Mouse (Mus musculus) G1E (cell line): Measurements from ENCODE around the gene Rhoh.

Experiments
- CTCF ChIP-seq: IDR thresholded peaks from 2 replicates; pipeline ENCODE4 v1.5.1; 2012; ENCODE audit warnings: low read depth, low read length, inconsistent platforms, mixed read lengths
- GATA1 ChIP-seq: IDR thresholded peaks from 2 replicates; pipeline ENCODE4 v1.6.1; 2012; ENCODE audit warnings: borderline replicate concordance, low read length, inconsistent platforms, mixed read lengths
- GATA2 ChIP-seq: IDR thresholded peaks from 2 replicates; pipeline ENCODE4 v1.6.1; 2012; ENCODE audit warnings: low read depth, low read length, inconsistent platforms, borderline replicate concordance

DNA sequence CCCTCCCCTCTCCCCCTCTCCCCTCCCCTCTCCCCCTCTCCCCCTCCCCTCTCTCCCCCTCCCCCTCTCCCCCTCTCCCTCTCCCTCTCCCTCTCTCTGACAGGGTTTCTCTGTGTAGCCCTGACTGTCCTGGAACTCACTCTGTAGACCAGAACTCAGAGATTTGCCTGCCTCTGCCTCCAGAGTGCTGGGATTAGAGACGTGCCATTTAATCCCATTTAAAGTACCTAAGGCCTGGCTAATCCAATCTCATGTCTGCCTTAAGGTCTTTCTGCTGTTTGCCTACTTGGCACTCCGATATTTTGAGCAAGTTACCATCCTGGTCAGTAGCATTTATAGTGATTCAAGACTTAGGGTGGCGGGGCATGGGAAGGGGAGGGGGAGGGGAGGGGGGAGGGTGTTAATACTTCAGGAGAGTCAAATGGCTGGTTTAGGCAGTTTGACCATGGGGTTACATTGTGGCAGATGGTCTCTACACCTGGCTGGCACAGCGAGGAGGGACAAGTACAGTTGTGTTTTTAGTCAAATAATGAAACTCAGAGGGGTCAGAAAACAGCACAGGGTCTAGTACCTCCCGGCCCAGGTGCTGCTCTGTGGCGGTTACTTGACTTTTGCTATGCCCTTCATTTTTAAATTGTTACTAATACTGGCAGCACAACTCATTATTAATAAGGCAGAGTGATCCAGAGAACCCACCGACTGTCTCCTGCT, 1.4 kb downstream of the Rhoh start:
- TF ChIP-seq CTCF (no peak), GATA1 (no peak), GATA2 (no peak)
